Mouse (Mus musculus) embryonic facial prominence, embryonic 10.5 days (tissue): ENCODE results near the gene Grk2. TPM values are rescaled to one million over a fixed set of nuclear protein-coding genes. Genes with fewer than 3 reads are reported as not detected.

Source experiments
- DNase-seq: peaks from one replicate; pipeline ENCODE4 v3.0.0-alpha.2; 2017; ENCODE audit warnings: low spot score
- H3K27ac ChIP-seq: fragments of 300-500 bp; sonication (generic); replicated peaks from 2 replicates; pipeline ENCODE4 v1.5.1; 2016; ENCODE audit warnings: mild to moderate bottlenecking
- H3K27me3 ChIP-seq: fragments of 300-500 bp; sonication (generic); replicated peaks from 2 replicates; pipeline ENCODE4 v1.6.1; 2016; ENCODE audit warnings: low read depth, mild to moderate bottlenecking; ENCODE audit not compliant: poor library complexity, severe bottlenecking
- H3K36me3 ChIP-seq: fragments of 300-500 bp; sonication (generic); replicated peaks from 2 replicates; pipeline ENCODE4 v1.6.1; 2016; ENCODE audit warnings: mild to moderate bottlenecking, moderate library complexity
- H3K4me1 ChIP-seq: fragments of 300-500 bp; sonication (generic); 2 replicates; pipeline ENCODE4 v1.6.1; 2016
- H3K4me3 ChIP-seq: fragments of 300-500 bp; sonication (generic); 2 replicates; pipeline ENCODE4 v1.5.1; 2016; ENCODE audit warnings: mild to moderate bottlenecking, moderate library complexity
- H3K9me3 ChIP-seq: fragments of 300-500 bp; sonication (generic); 2 replicates; pipeline ENCODE4 v1.6.1; 2016; ENCODE audit warnings: mild to moderate bottlenecking
- WGBS: fragments of 180-500 bp; shearing (Covaris S2); methylation state at CpG from one replicate; pipeline ENCODE4 v1.1.7; 2016; 5-methylcytosine and 5-hydroxymethylcytosine counted together
- polyA plus RNA-seq: library from polyadenylated mRNA; unstranded; fragments of >200 nt; fragmentation: Nextera tagmentation; extraction: Ambion mirVana; gene quantifications from 2 replicates; pipeline ENCODE4 v1.2.1, GENCODE M21; 2016

Grk2 gene
- polyA plus RNA-seq, 1 experiment from 2014 or later = 14.8 TPM

- DNase-seq = peak; percentile 47
- peaks cover 67% of the 10 kb centered on the region for H3K4me1 ChIP-seq
- H3K4me3 ChIP-seq = peak overlapping the region; percentile 43
- H3K27me3 ChIP-seq = no peaks in the 10 kb centered on the region
- H3K36me3 ChIP-seq = peaks cover 11% of the 10 kb centered on the region
- WGBS = 33% methylated on average over 21 of the region's 21 CpGs
- no peaks in the 10 kb centered on the region for H3K9me3 ChIP-seq
- peak overlapping the region; percentile 79 for H3K27ac ChIP-seq
Observed at GRCm38 (mm10) chr19:4301735-4302651, 4.0 kb downstream of the Grk2 start.

GRCm38 (mm10) chr19:4300852-4301734 lies 4.9 kb downstream of the Grk2 start:
- Histone ChIP-seq H3K4me1 (peaks cover 68% of the 10 kb centered on the region), H3K36me3 (peaks cover 19% of the 10 kb centered on the region), H3K4me3 (no peak overlapping the region), H3K9me3 (no peaks in the 10 kb centered on the region), H3K27me3 (no peaks in the 10 kb centered on the region), H3K27ac (peak overlapping the region; percentile 79; the same call in 1 of the 2 replicates)
- WGBS = 74% methylated on average over 11 of the region's 11 CpGs
- no peak for DNase-seq

GRCm38 (mm10) chr19:4300271-4300704 lies 5.7 kb downstream of the Grk2 start:
- Histone ChIP-seq H3K27me3 (no peaks in the 10 kb centered on the region), H3K27ac (no peak overlapping the region; the same call in 1 of the 2 replicates), H3K36me3 (peaks cover 27% of the 10 kb centered on the region), H3K9me3 (no peaks in the 10 kb centered on the region), H3K4me1 (peaks cover 65% of the 10 kb centered on the region), H3K4me3 (no peak overlapping the region)
- DNase-seq = no peak
- WGBS = 56% methylated on average over 7 of the region's 7 CpGs

- Histone ChIP-seq H3K4me3 (no peak overlapping the region), H3K9me3 (no peaks in the 10 kb centered on the region), H3K27ac (no peak overlapping the region; the same call in 1 of the 2 replicates), H3K4me1 (peaks cover 62% of the 10 kb centered on the region), H3K36me3 (peaks cover 32% of the 10 kb centered on the region), H3K27me3 (no peaks in the 10 kb centered on the region)
- no peak for DNase-seq
- WGBS = 80% methylated on average over 6 of the region's 6 CpGs
Observed at GRCm38 (mm10) chr19:4299574-4300270, 6.3 kb downstream of the Grk2 start.

- Histone ChIP-seq H3K9me3 (no peaks in the 10 kb centered on the region), H3K27me3 (no peaks in the 10 kb centered on the region), H3K27ac (no peak overlapping the region), H3K36me3 (peaks cover 38% of the 10 kb centered on the region), H3K4me1 (peaks cover 61% of the 10 kb centered on the region), H3K4me3 (no peak overlapping the region)
- 90% methylated on average over 7 of the region's 7 CpGs for WGBS
- no peak for DNase-seq
Observed at GRCm38 (mm10) chr19:4299126-4299525, 6.9 kb downstream of the Grk2 start.

GRCm38 (mm10) chr19:4298322-4299121 lies 7.5 kb downstream of the Grk2 start:
- 90% methylated on average over 17 of the region's 17 CpGs for WGBS
- H3K27ac ChIP-seq = no peak overlapping the region
- DNase-seq = no peak
- H3K4me1 ChIP-seq = peaks cover 55% of the 10 kb centered on the region
- H3K27me3 ChIP-seq = no peaks in the 10 kb centered on the region
- peaks cover 44% of the 10 kb centered on the region for H3K36me3 ChIP-seq
- H3K9me3 ChIP-seq = no peaks in the 10 kb centered on the region
- no peak overlapping the region for H3K4me3 ChIP-seq

GRCm38 (mm10) chr19:4297851-4298250 lies 8.2 kb downstream of the Grk2 start:
- H3K4me3 ChIP-seq = no peak overlapping the region
- no peak overlapping the region for H3K27ac ChIP-seq
- DNase-seq = no peak
- no peaks in the 10 kb centered on the region for H3K9me3 ChIP-seq
- H3K36me3 ChIP-seq = peaks cover 51% of the 10 kb centered on the region
- no peaks in the 10 kb centered on the region for H3K27me3 ChIP-seq
- peaks cover 48% of the 10 kb centered on the region for H3K4me1 ChIP-seq
- WGBS = 91% methylated on average over 5 of the region's 5 CpGs

- H3K4me3 ChIP-seq = no peak overlapping the region
- H3K27me3 ChIP-seq = no peaks in the 10 kb centered on the region
- H3K4me1 ChIP-seq = peaks cover 35% of the 10 kb centered on the region
- H3K36me3 ChIP-seq = peaks cover 64% of the 10 kb centered on the region
- no peaks in the 10 kb centered on the region for H3K9me3 ChIP-seq
- H3K27ac ChIP-seq = no peak overlapping the region
- WGBS = 89% methylated on average over 2 of the region's 2 CpGs
- DNase-seq = no peak
Observed at GRCm38 (mm10) chr19:4296611-4297010, 9.4 kb downstream of the Grk2 start.

GRCm38 (mm10) chr19:4295391-4295790 lies 10.6 kb downstream of the Grk2 start:
- Histone ChIP-seq H3K4me1 (peaks cover 23% of the 10 kb centered on the region), H3K27me3 (no peaks in the 10 kb centered on the region), H3K9me3 (no peaks in the 10 kb centered on the region), H3K4me3 (no peak overlapping the region), H3K27ac (no peak overlapping the region), H3K36me3 (peaks cover 76% of the 10 kb centered on the region)
- 93% methylated on average over 4 of the region's 4 CpGs for WGBS
- no peak for DNase-seq

- 72% methylated on average over 14 of the region's 14 CpGs for WGBS
- Histone ChIP-seq H3K4me1 (peaks cover 18% of the 10 kb centered on the region), H3K27ac (peak overlapping the region; percentile 20; the same call in 1 of the 2 replicates), H3K4me3 (no peak overlapping the region), H3K27me3 (no peaks in the 10 kb centered on the region), H3K36me3 (peaks cover 84% of the 10 kb centered on the region), H3K9me3 (no peaks in the 10 kb centered on the region)
- DNase-seq = no peak
Observed at GRCm38 (mm10) chr19:4294381-4295097, 11.5 kb downstream of the Grk2 start.

GRCm38 (mm10) chr19:4291161-4291560 lies 14.9 kb downstream of the Grk2 start:
- H3K4me1 ChIP-seq = peaks cover 7% of the 10 kb centered on the region
- H3K36me3 ChIP-seq = peaks cover 100% of the 10 kb centered on the region
- no peak for DNase-seq
- H3K4me3 ChIP-seq = no peak overlapping the region
- no peak overlapping the region for H3K27ac ChIP-seq
- no peaks in the 10 kb centered on the region for H3K27me3 ChIP-seq
- no peaks in the 10 kb centered on the region for H3K9me3 ChIP-seq
- 90% methylated on average over 11 of the region's 11 CpGs for WGBS
